Mouse (Mus musculus) lung, postnatal 10 days (tissue): ENCODE results near the gene Asxl1.

Experiments
- DNase-seq: peaks from one replicate; pipeline ENCODE4 v3.0.0; 2021

Asxl1 gene

DNA sequence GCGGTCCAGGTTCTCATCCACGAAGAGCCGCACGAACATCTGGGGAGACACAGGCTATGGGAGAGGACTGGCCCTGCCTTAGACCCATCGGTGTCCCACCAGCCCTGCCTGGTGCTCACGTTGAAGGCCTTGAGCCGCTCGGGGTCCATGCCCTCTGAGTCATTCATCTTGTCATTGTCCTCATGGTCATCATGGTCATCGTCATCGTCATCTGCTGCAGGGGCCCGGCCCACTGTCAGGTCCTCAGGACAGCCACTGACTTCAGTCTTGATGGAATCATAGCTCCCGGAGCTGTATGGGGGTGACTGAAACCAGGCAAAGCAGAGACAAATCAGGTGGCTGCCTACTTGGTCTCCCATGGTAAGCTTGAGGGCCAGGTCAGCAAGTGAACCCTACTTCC is 72.2 kb downstream of the Asxl1 start:
- no peak for DNase-seq

DNA sequence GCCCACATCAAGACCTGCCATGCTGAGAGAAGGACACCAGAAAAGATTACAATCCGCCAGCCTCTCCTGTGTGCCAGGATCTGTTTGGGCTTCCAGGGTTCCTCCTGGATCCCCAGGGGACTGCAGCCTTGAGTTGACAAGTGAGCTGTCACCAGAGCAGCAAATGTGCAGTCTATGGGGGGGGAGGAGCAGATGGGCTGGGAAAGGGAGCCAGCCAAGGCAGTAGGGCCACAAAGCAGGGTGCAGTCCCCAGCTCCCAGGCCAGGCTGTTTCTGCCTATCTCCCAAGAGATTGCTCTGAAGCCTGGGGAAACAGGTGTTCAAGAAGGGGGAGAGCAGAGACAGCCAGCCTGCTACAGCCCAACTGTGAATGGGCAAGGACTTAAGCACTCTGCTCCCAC is 72.8 kb downstream of the Asxl1 start:
- no peak for DNase-seq

DNA sequence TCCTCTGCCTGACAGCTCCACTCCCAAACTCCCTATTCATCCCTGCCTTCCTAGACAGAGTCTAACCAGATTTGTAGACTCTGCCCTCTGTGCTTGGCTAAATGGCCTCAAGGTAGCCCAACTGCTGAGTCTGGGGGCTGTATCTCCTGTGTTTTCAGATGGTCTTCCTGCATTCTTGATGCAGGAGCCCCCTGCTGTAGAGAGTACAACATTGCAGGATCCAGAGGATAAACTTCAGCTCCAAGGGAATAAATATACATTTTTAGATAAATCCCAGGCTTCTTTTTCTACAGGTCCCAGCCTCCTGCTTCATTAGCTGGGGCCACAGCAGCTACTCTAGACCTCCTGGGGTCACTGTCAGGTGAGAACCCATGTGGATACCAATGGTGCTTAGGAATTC is 75.6 kb downstream of the Asxl1 start:
- DNase-seq, result no peak

DNA sequence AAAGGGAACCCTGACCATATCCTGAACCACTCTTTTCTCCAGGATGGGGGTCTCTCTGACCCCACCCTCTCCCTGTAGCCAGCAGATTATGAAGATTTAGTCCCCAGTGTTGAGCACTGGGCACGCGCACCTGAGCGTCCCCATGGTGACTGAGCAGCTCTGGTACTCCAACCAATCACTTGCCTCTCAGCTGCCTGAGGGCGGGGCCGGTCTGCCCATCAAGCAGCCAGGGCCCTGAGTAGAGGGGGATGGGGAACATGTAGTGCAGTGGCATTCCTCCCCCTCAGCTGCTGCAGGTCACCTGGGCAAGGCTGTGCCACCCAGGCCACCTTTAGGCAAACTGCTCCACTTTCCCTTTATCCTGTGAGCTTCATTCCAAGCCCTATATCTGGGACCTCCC is 76.4 kb downstream of the Asxl1 start:
- DNase-seq, result peak; percentile 45

DNA sequence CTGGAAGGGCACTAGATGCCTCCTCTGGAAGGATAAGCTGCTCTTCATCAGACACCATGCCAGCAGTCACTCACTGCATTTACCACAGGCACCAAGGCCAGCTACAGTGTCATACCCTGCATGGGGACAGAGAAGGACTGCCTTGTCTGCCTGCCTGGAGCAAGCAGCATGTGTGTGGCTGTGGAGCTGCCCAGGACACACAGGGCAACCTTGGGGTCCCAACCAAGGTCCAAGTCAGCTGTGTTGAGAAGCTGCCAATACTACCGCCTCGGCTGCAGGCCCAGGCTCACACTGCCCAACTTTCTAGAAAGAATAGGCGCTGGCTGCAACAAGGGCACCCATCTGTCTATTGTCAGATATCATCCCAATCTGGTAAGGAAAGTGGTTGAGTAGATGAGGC is 77.5 kb downstream of the Asxl1 start:
- no peak for DNase-seq

DNA sequence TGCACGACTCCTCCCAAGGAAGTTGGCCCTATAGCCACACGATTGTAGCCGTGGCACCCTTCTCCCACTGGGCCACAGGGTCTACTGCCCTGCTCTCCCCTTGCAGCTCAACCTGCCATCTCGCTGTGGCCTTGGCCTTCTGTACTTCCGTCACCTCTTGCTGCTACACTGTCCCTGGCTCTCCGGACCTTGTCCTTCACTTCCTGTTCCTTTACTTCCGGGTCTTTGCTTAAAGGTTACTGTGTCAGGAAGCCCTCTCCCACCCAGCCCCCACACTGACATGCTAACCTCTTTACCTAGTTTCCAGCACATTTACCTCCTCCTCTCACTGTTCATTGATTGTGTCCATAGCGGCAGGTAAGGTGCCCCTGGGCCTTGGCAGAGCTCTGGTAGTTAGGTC is 78.9 kb downstream of the Asxl1 start:
- DNase-seq, result no peak

DNA sequence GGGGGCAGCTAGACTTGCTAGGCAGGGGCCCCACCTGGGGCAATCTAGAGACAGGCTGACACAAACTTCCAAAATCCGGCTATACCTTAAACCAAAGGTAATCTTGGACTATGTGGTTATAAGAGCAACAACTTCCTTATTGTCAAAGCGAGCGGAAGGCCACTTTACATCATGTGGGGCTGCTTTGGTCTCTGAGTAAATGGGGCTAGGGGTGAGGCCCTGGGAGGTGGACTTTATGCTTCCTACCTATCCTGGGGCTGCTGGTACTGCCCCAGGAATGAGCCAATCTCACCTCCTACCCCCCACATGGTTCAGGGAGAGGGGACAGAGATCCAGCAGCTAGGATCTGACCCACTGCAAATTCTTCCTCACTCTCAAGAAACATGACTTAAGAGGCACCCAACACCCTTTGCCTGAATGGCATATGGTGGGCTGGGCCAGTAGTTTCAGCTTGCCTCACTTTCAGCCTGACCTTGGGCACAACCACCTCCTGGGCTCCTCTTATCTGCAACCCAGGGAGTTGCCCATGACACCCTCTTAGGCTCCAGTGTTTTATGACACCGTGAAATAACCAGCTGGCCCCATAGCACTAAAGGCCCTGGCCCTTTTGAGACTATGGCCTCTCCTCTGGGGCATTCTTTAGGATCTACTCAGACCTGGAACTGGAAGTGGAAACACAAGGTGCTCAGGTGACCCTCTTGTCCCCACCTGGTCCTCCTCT is 79.7 kb downstream of the Asxl1 start:
- no peak for DNase-seq

DNA sequence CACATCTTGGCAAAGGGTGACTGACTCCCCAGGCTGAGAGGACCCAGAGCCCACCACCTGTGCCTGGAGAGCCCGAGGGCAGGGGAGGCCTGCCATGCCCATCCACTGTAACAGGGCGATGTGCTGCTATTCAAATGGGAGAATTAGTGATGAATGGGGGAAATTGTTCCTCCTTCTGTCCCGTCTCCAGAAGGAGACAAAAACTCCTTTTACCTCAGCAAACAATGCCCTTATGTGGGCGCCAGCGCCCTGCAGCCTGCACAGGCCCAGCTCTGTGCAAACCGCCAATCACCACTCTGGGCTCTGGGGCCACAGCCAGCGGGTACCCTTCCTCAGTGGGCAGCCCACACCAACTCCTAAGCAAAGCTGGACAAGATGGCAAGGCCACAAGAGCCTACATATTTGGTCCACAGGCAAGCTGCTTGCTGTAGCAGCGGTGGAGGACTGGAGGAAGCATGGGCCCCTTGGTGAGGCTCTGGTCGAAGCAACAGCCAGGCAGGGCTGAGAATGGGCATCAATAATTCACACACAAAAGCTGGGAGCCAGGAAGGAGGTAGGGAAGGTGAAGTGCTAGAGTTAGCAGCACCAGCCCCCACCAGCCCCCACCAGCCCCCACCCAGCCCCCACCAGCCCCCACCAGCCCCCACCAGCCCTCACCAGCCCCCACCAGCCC is 80.5 kb downstream of the Asxl1 start:
- no peak for DNase-seq

DNA sequence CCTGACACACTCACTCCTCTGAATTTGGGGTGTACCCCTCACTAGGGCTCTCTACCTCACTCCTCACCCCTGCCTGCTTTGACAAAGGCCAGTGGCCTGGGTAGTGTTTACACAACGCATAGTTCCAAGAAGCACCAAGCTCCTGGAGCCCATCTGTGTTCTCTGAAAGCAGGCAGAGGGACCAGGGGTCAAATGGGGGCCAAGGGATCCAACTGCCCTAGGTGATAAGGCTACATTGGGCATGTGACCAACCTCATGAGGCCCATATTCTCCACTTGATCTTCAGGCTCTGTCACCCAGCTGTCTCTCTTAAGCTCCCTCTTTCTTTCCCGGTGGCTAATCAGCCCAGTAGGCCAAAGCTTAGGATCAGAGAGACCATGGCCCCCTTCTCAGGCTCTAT is 81.3 kb downstream of the Asxl1 start:
- DNase-seq, result no peak

DNA sequence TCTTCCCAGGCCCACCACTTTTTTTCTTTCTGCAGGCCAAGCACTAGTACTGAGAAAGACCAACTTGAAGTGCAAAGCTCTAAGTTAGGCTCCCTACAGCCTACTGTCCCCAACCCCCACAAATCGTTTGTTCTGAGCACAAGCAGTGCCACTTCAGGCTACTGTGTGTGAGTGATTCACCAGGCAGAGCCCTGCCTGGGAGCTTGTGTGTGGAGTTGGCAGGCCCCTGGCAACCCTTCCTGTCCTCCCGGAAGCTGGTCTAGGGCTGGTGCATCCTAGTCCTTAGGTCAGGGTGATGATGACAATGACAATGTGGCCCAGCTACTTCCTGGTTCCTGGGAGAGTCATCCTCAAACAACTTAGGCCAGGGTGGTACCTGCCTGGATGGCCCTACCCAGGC is 82.9 kb downstream of the Asxl1 start:
- peak; percentile 61 for DNase-seq

DNA sequence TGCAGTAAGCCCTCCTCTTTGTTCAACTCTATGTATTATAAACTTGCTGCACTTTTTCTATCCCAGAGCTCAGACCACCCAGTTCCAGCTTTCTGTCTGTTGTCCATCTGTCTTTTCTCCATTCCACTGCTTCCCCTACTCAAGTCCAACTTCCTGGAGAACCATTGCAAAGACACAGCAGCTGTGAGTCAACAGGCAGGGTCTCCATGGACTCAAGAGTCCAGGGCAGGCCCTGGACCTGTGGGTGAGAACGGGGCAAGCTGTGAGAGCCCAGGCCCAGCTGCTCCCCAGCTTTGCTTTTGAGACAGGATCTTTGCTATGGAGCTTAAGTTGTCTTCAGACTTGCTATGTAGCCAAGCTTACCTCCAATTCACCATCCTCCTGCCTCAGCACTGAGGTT is 84.9 kb downstream of the Asxl1 start:
- DNase-seq, result peak; percentile 57

DNA sequence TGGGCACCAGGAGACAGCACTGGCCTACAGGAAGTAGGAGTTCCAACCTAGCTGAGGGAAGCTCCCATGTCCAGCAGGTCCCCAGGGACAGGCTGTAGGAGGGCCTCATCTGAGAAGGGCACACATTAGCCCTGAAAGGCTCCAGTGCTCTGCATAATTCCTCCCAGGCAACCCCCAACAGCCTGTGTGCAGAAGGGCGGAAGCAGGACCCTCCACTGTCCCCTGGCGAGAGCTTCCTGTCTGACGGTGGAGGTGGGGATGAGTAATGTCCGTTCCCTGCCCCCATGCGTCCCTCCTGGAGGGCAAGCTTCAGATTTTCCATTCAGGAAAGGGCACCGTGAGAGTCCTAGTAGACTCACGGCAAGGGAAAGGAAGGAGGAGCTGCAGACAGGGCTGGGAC is 86.9 kb downstream of the Asxl1 start:
- peak; percentile 66 for DNase-seq

DNA sequence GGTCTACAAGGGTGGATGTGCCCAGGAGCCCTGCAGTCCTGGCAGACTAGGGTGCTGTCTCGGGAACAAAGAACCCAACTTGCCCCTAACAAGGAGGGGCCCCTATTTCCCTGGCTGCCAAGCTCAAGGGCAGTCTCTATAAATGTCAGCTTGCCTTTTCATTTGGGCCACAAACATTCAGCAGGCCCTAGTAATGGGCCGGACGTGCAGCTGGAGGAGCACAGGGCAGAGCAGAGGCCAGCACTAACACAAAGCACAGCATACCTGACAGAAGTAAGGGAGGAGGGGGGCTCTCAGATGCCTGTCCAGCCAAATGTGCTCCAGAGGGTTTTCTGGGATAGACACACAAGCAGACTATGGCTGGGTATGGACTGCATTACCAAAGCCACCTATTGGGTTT is 88.2 kb downstream of the Asxl1 start:
- DNase-seq, result no peak

DNA sequence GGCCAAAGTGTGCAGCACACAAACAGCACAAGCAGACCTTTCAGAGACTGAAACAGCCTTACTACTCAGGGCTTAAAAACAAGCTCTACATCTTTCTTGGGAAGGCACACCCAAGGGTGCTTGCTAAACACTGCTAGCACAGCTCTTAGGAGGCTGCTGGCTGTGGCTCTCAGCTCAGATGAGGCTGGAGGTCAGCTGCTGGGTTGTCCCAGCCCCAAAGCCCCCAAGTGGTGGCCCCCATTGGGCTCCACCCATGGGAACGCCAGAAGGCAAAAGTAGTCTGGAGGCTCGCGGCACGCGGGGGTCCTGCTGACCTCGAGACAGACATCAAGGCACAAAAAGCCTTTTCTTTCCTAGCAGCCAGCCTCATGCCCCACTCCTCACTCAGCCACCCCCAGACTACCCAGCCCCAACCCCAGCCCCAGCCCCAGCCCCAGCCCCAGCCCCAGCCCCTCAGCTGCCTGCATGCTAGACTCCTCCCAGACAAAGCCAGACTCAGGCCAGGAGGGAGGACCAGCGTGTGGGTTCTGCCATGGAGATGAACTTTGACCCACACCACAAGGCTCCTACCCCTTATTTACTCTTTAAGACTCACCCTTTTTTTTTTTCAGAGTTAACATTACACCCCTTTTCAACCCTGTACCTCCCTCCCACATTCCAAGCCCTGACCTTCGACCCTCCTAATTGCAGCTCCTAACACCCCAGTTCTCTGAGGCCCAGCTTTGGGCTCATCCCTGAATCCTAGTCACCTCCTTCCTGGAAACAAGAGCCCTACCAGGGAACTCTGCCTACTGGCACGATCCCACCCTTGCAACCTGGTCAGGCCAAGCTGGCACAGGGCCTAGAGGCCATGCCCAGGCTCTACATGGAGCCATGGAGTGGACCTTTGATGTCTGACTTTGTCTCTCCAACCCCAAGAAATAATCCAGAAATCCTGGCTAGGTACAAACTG is 89.5 kb downstream of the Asxl1 start:
- DNase-seq, result no peak

DNA sequence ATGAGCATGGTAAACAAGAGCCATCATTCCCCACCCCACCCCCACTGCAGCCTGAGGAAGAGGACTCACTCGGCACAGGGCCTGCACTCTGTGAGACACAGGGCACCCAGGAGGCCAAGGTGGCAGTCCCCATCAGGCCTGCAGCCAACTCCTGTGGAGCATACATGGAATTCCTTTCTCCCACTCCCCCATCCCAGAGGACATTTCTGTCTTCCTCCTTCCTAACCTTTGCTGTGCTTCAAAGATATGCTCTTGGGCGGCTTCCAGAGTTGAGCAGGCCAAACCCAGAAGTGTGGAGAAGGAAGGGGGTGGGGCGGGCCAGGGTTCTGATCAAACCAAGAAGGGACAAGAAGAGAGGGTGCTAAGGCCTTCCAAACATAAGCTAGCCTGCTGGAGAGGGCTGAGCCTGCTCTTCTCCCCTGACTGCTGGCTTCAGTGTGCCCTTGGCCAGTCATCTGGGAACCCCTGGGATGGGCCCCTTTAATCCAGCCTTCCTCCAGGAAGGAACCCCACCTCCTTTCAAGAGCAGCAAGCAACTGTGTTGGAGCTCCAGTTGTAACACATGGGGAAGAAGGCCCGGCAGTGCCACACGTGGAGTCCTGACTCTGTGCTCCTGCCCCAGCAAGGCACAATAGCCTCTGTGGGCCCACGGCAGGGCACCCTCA is 91.1 kb downstream of the Asxl1 start:
- peak; percentile 85 for DNase-seq

DNA sequence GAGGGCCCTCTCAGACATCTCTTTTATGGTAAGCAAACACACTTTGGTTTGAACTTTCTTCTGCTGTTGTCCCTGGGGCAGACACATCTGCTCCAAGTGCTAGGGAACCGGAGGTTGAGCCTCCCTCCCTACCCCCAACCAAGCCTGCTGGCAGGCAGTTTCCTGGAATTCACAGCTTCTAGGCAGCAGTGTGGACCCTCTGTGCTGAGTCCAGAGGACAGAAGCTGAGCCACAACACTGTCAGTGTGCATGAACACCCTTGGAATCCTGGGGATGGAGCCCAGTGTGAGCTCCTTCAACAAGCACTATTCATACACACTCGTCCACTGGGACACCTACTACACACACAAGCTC is 91.7 kb downstream of the Asxl1 start:
- peak; percentile 52 for DNase-seq

DNA sequence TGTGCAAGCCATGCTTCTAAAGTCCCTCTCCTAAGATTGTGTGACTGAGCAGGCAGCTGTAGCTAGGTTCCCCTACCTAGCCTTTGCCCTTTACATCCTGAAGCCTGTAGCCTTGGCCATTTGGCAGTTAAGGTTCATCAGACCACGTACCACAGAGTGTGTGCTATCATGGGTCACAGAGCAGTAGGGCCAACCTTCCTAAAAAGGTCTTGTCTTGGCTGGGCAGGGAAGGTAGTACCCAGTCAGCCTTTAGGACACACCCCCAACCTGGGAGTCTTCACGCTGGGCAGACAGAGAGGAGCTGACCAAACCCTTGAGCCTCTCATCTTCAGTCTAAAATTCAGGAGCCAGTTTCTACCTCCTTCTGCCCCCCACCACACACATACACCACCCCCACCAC is 95.1 kb downstream of the Asxl1 start:
- DNase-seq, result no peak

DNA sequence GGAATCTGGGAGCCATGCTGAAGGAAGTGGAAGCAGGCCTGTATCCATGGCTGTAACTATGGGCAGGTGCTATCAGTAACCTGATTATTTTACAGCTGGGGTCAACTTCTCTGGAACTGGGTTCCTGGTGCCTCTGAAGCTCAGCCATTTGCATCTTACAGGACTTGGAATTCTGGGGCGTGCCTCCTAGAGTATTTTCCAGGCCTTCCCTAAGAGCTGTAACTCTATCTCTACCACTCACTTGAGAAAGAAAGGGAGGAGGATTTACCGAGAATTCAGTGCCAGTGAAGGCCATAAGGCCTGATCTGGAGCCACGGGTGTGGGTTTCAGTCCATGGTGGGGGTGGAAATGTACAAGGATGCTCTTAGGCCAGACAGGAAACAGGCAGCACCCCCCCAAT is 95.6 kb downstream of the Asxl1 start:
- DNase-seq, result no peak

DNA sequence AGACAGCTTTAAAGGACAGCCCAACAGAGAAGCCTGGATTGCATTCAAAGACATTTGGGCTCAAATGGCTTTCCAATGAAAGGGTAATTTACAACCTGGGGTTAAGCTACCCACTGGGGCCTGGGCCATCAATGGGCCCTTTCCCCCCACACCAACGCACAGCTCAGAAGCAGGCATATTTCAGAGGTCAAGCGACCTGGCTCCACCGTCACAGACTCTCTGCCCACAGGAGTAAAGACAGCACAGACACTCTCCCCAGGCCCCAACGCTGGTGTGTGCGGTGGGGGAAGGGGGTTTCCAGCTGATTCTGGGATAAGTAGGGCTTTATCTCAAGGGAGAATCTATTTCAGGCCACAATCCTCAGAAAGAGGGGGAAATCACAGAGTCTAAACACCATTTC is 97.1 kb downstream of the Asxl1 start:
- no peak for DNase-seq

DNA sequence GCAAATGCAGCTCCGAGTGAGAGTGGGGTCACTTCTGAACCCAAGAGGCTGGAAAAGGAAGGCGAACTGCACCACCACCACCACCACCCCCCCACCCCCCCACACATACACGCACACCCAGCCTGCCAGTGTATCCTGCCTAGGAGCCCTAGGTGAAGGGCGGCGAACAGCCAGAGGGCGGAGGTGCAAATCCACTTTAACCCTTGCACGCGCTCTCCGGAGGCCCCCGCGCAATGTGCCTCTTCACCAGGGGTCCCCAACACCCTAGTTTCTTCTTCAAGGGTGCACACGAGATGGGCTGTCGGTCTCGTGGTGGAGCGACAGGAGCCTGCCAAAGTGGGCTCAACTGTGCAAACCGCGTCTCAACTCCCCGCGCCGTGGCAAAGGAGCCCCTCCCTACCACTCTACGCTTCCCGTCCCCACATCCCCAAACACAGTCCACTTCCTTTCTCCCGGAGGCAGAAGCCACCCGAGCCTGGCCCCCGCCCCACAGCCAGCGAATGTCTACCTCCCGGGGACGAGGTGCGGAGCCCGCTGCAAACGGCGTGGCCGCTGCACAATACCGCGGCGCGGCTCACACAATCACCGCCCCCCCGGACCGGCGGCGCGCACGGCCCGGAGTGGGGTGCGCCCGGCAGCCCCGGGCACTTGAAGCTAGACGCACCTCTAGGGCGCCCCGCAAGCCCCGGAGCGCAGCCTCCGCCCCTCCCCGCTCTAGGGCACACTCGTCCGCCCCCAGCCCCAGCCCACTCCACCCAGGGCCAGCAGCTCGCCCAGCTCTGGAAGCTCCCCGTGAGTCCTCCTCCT is 98.0 kb downstream of the Asxl1 start:
- DNase-seq, result peak; percentile 63

DNA sequence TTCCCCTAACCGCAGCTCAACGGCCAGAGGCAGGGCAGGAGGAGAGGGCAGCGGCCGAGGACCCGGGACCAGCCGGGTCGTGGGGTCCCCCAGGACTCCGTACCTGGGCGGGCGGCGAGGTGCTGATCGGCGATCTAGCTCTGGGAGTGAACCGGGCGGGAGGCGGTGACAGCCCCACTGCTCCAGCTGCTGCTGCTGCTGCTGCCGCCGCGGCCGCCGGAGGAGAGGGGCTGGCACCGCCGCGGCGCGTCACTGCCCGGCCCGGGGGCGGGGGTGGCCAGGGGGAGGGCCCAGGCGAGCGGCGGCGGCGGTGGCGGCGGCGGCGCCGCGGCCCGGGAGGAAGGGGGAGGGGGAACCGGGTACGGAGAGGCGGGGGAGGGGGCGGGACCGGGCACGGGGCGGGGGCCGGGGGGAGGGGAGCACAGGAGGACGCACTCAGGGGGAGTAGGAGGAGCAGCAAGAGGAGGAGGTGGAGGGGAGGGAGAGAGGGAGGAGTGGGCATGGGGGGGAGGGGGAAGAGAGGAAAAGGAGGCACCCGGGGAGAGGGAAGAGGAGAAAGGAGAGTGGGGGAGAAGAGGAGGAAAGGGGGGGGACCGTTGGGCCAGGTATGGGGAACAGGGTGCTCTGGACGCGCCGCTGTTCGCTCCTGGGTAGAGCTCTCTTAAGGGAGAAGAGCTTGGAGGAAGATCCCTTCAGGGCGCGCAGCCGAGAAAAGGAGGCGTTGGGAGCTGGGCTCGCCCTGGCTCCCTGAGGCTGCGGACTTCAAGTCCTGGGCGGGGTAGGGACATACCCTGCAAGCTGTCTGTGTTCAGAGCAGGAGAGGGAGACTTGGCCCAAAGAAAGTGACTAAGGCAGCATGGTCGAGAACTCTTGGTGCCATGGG is 98.9 kb downstream of the Asxl1 start:
- DNase-seq, result peak; percentile 82
